Mouse (Mus musculus) kidney, adult 2 months (tissue): ENCODE data around the gene Zdhhc12.

Source experiments
- CTCF ChIP-seq: fragments of 200-500 bp; conservative IDR thresholded peaks from 2 replicates; pipeline ENCODE4 v1.5.1; 2011; ENCODE audit warnings: low read depth, mild to moderate bottlenecking, control low read depth, low read length, moderate library complexity, mixed read lengths; ENCODE audit not compliant: insufficient read depth, insufficient read length
- POLR2A ChIP-seq: fragments of 200-500 bp; IDR thresholded peaks from one replicate; pipeline ENCODE4 v1.6.1; 2011; ENCODE audit warnings: low read depth, low read length, control low read depth

DNA sequence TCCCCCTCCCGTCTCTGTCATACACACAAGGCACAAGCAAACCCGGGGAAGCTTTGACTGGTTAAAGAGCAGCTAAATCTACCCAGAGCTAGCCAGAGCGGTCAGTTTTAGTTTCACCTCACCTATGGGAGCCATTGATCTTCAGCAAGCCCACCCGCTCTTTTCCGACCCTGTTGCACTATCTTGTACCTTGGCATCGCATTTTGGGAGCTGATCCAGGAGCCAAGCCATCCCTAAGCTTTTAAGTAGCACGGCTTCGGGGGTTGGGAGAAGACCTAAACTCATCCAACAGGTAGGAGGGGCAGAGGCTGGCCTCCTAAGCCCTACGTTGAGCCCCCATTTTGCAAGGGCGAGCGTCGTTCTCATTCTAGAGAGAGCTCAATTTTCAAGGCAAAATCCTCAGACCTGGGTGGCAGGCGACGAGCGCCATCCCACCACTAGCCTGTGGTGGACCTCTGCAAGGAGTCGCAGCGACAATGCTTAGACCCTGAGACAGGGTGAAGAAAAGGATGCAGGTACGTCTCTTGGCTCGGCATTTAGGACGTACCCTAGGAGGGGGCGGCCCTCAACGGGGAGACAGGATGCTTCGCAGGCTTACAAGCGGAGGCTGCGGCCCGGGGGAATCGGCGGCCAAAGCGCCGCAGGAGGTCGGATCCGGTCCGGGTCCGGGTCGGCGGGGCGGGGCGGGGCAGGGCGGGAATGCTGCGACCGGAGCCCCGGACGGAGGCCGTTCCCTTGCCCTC is 30.5 kb upstream of the Zdhhc12 start:
- TF ChIP-seq POLR2A (no peak), CTCF (no peak)
